Mouse (Mus musculus) embryo, embryonic 9.5 days (tissue): ENCODE data around the gene Nfxl1.
"Not testable (repeated sequence)": the region's sequence is repeated elsewhere in the genome, so short reads cannot be mapped to it uniquely, and the experiment has no call there.

Source experiments
- DNase-seq: peaks from one replicate; pipeline ENCODE4 v3.0.0-alpha.2; 2017; ENCODE audit errors: extremely low spot score

Nfxl1 gene

GRCm38 (mm10) chr5:72559544-72560049 lies at the start of gene Nfxl1:
TSS of gene Nfxl1 (minus strand) at chr5:72559684.
- DNase-seq, result peak; percentile 95

DNA sequence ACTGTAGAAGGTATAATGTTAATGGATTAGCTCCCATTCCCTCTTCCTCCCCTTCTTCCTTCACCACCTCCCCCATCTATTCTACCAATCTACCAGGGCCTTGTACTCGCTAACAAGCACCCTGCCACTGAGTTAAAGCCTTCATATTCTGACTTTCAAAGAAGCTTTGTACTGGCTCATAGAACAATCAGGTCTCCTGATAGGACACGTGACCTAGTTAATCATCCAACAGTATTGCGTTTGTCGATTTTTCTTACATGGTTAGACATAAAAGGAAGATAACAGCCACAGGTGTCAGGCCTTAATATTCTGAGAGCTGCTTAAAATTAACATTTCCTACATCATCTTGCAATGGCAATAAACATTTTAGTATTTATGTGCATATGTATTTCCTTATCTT lies 43.7 kb upstream of the Nfxl1 start:
- DNase-seq, result no peak

DNA sequence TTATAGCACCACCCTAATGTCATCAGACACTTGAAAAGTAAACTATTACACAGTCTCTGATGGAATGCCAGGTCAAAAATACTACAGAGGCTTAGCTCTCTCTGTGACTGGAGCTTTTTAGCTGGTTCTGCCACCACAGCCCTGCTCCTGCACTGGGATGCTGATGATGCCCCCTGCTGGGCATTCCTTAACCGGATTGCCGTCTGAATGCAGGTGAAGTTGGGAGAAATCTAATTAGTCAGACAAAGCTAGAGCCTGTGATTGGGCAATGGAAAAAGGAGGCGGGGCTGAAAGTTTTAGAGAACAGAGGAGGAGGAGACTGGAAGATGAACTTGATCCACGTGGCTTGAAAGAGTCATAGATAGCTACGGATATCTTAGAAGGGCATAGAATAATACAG lies 41.5 kb upstream of the Nfxl1 start:
- peak; percentile 48 for DNase-seq

DNA sequence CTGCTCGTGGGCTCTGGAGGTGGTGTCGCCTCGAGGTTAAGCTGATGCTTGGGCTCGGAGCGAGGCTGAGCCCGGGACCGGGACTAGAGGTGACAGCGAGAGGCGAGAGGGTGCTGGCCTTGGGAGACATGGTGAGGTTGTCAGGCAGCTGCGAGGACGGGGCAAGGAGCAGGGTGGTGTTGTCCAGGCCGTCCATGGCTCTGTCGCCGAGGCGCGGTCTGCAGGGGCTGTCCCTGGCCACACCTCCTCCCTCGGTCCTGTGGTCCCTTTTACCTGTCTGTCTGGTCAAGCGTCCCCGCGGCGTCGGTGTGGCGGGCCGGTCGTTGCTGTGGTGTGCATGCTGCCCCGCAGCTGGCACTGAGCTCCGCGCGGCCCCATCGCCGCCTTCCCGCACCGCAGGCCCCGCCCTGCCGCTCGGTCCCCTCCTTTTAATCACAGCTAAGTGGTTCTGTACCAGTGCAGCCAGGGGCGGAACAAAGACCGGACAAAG lies 27.8 kb upstream of the Nfxl1 start, which contains the start of gene Gm5868:
Gene Gm5868, minus strand, starts transcription at position 360 of the 490 bp plus-strand sequence.
- peak; percentile 41 for DNase-seq

- DNase-seq, result not testable (repeated sequence)
Measured at GRCm38 (mm10) chr5:72586667-72587191, 27.2 kb upstream of the Nfxl1 start.

DNA sequence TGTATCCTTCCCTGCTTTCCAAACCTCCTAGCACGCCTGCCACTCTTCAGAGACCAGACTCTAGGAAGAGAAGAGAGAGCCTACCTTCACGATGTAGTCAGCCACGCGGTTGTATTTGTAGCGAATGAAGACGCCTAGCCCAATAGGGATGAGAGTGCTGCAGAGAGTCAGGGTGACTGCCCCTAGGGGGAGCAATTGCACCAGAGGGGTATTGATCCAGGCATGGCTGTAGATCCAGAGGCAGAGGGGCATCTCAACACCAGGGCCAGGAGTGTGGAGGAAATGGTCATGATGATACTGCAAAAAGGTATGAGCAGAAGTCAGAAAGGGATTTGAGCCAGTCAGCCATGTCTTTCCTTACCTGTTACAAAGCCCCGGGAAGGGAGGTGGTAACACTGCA lies 26.6 kb upstream of the Nfxl1 start:
- peak; percentile 9 for DNase-seq

DNA sequence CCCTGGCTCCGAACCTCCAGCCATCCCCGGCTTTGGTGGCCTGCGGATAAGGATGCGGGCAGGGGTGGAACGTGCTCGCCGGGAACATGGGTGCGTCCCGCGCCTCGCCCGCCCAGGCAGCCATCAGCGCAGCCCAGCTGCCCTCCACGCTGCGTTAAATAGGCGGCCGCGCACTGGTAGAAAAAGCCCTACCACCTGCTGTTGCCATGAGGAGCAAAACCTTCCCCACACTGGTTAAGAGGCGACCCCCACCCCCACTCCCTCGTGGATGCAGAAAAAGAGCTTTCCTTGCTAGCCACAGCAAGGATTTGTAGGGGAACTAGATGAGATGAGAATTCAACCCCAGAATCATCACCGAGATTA lies 21.5 kb upstream of the Nfxl1 start, which contains the start of gene Zar1:
Gene Zar1, minus strand, starts transcription at position 285 of the 363 bp plus-strand sequence.
- not testable (repeated sequence) for DNase-seq

GRCm38 (mm10) chr5:72580088-72580969 lies 20.8 kb upstream of the Nfxl1 start:
- DNase-seq, result peak; percentile 62

- not testable (repeated sequence) for DNase-seq
Measured at GRCm38 (mm10) chr5:72579599-72579998, 20.1 kb upstream of the Nfxl1 start.

GRCm38 (mm10) chr5:72565621-72566020 lies 6.1 kb upstream of the Nfxl1 start:
- DNase-seq, result no peak

DNA sequence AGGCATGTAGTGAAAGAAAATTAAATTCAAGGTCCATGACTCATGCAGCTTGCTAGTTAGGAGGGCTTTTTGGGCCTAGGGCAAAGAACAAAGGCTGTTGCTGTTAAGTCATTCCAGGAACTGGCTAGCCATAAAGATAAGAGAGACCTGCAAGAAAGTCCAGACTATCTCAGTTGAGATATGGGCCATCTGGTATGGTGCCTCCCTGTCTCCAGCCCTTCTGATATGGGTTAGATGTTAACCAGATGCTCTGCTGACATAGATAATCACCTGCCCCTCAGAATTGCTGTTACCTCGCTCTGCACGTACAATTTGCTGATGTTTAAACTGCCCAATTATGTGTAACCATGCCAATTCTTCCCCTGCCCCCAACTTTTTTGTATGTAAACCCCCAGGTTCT lies 3.7 kb upstream of the Nfxl1 start:
- not testable (repeated sequence) for DNase-seq

DNA sequence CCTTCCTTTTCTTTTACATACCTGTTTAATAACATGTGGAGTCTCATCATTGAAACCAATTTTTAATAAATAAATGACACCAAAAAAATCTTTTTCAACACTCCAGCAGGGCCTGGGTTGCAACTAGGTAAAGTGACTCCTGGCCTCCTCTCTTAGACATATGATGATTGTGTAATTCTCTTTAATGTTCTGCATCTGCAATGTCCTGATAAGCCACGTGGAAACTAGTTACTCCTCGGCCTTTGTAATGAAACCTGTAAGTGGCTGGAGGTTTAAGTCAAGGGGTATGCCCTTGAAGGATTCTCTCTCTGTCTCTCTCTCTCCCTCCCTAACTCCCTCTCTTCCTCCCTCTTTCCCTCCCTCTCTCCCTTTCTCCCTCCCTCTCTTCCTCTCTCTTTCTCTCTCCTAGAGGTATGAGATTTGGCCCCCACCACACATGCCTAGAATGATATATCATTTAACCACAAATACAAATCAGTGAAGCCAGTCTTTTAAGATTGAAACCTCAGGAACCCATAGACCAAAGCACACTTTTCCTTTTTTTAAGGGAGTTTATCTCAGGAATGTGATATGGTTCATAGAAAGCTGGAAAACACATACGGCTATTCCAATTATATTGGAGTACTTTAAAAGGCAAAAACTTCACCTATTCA lies 1.6 kb upstream of the Nfxl1 start:
- no peak for DNase-seq

DNA sequence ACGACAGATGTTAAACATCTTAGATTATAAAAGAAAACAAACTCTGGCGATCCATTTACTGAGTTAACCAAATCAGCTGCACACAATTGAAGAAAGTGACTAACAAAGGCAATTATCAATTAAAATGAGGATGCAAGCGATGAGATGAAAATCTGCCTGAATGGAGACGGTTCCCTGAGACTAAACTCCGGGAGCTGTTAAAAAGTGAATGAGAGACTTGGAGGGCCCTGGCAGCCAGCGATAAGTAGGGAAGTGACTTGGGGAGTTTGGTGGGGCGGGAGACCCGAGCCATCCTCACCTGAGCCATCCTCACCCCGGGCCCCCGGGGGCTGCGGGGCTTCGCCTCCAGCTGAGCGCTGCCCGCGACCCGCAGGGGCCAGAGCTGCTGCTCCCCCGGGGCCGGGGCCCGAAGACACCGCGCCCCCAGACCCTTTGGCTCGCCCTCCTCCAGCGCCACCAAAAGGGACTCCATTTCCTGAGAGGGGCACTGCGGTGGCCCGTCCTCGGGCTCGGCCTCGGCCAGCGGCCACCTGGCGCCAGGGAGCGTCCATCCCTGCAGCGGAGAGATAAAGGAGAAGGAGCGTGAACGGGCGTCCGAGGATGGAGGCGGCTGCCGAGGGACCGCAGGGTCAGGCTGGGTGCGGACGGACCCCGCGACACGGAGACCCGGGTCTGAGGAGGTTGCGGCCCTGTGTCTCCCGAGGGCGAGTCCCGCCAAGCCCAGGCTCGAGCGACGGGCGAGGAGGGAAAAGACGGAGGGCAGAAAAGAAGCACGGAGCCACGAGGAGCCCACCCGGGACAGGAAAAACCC lies 563 bp downstream of the Nfxl1 start:
- DNase-seq, result peak; percentile 82

- DNase-seq, result no peak
Measured at GRCm38 (mm10) chr5:72556245-72556644, 3.2 kb downstream of the Nfxl1 start.

- DNase-seq, result no peak
Measured at GRCm38 (mm10) chr5:72551209-72551608, 8.3 kb downstream of the Nfxl1 start.

GRCm38 (mm10) chr5:72528896-72529295 lies 30.6 kb downstream of the Nfxl1 start:
- no peak for DNase-seq

DNA sequence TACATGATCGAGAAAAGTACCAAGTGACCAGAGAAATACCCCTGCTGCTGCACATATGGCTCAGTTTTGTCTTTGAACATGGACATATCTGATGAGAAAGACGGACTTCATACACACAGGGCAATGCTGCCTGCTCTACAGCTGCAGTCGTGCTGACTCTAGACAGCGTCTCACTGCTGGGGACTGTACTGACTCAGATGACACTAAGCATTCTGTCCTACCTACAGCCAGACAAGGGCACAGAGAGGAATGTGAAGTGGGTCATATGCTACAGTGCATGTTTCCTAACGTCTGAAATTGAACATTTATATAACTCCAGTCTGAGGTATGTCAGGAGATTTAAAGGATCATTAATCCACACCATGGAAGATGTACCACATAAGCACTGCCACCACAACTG lies 45.7 kb downstream of the Nfxl1 start:
- DNase-seq, result no peak

GRCm38 (mm10) chr5:72505740-72506139 lies 53.7 kb downstream of the Nfxl1 start:
- DNase-seq, result no peak

GRCm38 (mm10) chr5:72503531-72504523 lies 55.7 kb downstream of the Nfxl1 start, which contains the start of gene Corin:
TSS of gene Corin (minus strand) at chr5:72504473.
- peak; percentile 51 for DNase-seq

DNA sequence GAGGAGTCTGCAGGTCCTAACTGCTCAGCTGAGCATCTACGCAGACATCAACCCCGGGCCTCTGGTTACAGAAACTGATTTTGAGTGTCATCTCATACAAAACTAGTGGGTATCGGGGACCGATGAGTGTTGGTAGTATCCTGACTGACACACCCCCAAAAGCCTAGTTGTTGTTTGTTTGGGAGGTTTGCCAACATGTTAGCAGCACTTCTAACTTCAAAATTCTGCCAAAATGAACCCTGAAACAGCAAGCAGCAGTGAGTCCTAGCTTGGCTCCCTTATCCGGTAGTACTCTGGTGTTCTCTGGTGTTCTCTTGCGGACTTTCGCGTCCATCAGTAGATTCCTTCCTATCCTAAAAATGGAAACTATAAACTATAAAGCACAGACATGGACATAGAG lies 56.7 kb downstream of the Nfxl1 start:
- no peak for DNase-seq
